Mouse (Mus musculus) liver, adult (tissue): ENCODE data around the gene Nphp3.

Experiments used
- GATA4 ChIP-seq: IDR thresholded peaks from 2 replicates; pipeline ENCODE4 v1.6.1; 2014; ENCODE audit warnings: mild to moderate bottlenecking, low read length; ENCODE audit not compliant: insufficient replicate concordance

Nphp3 gene

GRCm38 (mm10) chr9:104001921-104002859 is at the start of gene Nphp3:
Gene Nphp3, plus strand, starts transcription at chr9:104002544.
- TF ChIP-seq GATA4: peak; percentile 24; the same call in 1 of the 2 replicates

DNA sequence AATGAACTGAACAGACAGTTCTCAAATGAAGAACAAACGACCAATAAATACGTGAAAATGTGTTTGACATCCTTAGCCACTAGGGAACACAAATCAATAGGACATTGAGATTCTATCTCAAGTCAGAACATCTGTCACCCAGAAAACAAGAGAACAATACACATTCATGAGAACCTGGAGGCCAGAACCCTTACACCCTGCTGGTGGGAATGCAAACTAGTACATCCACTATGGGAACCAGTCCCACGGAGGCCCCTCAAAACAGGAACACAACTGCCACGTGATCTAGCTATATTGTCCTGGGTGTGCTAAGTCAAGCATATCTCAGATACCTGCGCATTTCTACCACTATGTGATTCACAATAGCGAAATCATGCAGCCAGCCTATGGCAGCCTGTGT is 43.6 kb upstream of the Nphp3 start:
- no peak for TF ChIP-seq GATA4

DNA sequence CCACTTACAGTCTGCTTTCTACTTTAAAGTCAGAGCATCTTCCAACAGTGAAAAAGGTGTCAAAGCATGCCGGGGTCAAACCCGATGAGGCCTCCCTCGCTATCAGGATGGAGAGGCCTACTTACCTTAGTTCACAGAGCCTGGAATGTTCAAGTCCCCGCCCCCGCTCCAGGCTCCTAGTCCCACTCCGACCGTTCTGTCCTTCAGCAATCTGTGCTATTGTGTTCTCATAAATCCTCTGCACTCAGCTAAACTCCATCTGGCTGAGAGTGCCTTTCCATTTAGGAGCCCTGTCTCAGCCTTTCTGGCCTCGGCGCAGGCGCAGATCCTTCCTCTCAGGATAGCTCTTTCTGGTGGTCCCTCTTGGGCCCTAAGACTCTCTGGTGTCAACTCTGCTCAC is 42.4 kb upstream of the Nphp3 start:
- no peak for TF ChIP-seq GATA4

DNA sequence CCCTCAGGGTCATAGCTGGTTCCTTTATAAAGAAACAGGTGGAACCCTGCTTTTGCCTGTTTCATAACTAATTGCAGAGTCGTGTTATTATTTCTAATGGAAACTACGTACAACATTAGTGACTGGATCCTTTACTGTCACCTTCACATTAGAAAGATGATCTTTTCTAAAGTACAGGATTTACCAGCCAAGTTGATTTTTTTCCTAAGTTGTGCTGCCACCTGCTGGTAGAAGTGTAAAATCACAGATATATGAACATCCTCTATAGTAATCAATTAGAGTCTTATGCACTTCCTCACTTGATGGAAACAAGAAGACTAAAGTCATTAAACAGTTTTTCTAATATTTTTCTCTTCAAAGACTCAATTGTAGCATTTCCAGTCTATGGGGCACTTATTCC is 5.8 kb upstream of the Nphp3 start:
- no peak for TF ChIP-seq GATA4

DNA sequence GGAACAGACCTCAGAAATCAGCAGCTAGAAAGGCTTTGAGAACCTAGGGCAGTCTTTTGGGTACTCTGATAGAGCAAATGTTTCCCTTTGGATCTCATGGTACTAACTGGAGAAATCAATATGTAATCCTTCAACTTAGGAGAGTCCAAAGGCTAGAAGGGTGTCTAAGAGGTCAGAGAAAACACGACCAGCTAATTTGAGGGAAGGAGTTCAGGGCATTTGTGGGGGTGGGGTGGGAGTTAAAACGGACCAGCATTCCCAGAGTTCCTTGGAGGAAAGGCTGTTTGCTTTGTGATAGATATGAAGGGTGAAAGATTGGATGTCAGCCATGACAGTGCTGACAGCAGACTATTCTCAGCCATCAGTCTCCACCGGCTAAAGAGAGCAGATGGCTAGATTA is 1.7 kb upstream of the Nphp3 start:
- no peak for TF ChIP-seq GATA4

DNA sequence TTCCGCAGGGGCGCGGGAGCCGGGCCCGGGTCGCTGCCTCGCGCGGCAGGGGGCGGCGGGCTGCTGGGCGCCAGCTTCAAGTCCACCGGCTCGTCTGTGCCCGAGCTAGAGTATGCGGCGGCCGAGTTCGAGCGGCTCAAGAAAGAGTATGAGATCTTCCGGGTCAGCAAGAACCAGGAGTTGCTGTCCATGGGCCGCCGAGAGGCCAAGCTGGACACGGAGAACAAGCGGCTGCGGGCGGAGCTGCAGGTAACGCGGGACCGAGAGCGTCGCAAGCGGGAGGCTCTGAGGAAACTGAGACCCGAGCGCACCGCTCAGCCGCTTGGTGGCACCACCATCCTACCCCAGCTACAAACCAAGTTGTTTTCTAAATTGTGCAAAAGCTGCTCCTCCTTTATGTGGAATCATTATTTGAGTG is 578 bp downstream of the Nphp3 start:
- no peak for TF ChIP-seq GATA4

- no peak for TF ChIP-seq GATA4
Measured at GRCm38 (mm10) chr9:104014526-104014925, 12.2 kb downstream of the Nphp3 start.

DNA sequence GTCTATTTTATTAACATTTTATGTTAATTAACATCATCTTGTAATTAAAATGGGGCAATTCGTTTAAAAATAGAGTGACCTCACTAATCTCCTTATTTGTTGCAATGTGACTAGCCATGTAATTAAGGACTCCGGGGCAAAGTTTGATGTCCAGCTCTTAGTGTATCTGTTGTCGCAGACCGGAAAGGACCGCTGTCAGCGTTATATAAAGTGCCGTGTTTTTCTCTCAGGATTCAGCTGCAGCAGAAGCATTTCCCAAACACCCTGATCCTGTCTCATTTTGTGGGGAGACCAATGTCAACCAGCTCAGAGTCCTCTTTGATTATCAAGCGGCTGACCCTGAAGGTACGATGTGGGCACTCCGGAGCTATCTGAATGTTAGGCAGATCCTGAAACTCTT is 18.7 kb downstream of the Nphp3 start:
- no peak for TF ChIP-seq GATA4

- TF ChIP-seq GATA4: no peak
Measured at GRCm38 (mm10) chr9:104027186-104027585, 24.8 kb downstream of the Nphp3 start.

DNA sequence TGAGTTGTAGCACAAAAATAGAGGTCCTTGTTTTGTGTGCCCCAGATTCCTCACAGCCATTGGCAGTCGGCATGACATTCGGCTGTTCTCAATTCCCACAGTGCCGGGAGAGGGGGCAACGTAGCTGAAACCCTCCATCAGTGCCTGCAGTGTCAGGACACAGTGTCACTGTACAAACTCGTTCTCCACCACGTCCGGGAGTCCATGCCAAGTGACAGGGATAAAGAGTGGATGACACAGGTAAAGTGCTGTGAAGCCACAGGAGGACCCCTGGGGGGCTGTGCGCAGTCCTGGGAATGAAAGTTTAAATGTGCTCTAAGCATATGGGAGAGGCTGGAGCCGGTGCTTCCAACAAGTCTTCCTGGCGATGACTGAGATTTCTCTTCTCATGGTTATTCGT is 27.5 kb downstream of the Nphp3 start:
- no peak for TF ChIP-seq GATA4

- TF ChIP-seq GATA4: no peak
Measured at GRCm38 (mm10) chr9:104034231-104034630, 31.9 kb downstream of the Nphp3 start.

GRCm38 (mm10) chr9:104034718-104035117 is 32.4 kb downstream of the Nphp3 start:
- no peak for TF ChIP-seq GATA4

DNA sequence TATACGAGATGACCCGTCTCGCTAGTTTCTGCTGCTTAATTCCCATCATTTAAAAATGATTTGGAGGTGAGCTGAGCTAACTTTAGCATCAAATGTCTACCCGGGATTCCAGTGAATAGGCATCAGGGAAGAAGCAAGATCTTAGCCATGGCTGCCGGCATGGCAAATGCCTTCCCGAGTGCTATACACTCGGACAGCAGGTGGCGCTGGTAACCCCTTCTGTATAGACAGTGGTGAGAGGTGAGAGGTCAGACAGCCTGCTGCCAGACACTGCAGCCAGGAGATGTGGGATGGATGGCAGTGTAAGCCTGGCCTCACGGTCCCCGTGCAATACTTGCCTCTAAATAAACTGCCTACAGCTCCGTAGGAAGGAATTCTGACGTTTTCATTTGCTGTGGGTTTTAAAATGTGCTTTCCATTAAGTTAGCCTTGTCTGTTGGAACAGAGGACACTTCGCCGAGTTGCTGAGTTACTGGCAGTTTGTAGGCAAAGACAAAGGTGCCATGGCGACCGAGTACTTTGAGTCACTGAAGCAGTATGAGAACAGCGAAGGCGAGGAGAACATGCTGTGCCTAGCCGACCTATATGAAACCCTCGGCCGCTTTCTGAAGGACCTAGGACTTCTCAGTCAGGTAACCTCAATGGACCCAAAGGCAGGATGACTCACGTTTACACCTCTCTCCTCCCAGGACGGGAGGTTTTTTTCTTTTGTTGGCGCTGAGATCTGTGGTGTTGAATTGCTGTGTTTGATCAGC is 33.1 kb downstream of the Nphp3 start:
- no peak for TF ChIP-seq GATA4

GRCm38 (mm10) chr9:104038266-104038665 is 35.9 kb downstream of the Nphp3 start:
- no peak for TF ChIP-seq GATA4

DNA sequence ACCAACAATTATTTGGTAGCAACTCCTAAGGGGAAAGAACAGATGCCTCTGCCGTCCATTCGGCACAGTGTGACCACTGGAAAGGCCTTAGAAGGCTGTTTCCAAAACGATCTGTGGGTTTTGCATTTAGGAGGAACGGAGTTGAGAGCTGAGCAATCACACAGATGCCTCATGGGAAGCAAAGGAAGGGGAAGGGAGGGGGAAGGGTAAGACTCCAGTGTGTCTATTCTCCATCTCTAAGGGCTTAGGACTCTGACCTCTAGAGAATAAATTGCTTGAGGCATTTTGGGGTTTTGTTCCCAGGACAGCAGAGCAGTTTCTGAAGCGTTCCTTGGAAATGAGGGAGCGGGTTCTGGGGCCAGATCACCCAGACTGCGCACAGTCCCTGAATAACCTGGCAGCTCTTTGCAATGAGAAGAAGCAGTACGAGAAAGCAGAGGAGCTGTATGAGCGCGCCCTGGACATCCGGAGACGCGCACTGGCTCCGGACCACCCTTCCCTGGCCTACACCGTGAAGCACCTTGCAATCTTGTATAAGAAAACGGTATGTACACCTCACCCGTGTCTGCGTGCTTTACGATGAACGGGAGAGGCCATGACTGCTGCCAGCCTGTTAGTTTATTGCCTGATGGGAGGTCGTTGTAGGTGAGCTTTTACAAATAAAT is 36.8 kb downstream of the Nphp3 start:
- no peak for TF ChIP-seq GATA4

DNA sequence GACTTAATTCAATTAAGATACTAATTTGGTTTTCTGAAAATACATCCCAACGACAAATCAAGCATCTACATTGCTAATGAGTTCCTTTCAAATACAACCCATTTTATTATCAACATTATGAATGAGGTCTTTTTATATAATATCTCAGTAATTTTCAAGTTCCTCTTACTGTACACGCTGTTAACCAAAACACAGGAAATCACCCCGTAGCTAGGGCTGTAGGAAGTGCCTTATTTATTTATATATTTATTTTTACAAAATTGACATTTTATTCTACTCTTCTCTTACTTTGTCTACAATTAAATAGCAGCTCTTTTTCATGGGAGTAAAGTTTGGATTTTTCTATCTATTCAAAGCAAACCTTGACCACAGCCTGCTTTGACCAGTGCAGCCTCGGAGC is 37.4 kb downstream of the Nphp3 start:
- no peak for TF ChIP-seq GATA4

DNA sequence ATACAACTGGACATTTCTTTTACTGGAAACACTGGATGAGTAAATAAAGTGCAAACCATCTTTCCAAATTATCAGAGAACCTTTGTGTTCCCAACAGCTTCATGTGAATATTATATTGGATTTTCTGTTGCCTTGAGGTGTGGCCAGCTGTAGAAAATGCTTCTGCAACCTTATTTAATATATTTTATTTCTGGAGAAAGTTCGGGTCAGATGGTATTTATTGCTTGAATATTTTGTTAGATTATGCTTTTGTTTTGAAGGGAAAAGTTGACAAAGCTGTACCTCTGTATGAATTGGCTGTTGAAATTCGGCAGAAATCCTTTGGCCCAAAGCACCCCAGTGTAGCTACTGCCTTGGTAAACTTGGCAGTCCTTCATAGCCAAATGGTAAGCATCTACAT is 38.0 kb downstream of the Nphp3 start, which contains the start of gene Gm28305:
TSS of gene Gm28305 (plus strand) at position 301 of the 400 bp plus-strand sequence.
- no peak for TF ChIP-seq GATA4
